Mouse (Mus musculus): ENCODE measurements around the gene Zfp689.
"Not testable (repeated sequence)": the region's sequence is repeated elsewhere in the genome, so short reads cannot be mapped to it uniquely, and the experiment has no call there.

Zfp689 gene

DNA sequence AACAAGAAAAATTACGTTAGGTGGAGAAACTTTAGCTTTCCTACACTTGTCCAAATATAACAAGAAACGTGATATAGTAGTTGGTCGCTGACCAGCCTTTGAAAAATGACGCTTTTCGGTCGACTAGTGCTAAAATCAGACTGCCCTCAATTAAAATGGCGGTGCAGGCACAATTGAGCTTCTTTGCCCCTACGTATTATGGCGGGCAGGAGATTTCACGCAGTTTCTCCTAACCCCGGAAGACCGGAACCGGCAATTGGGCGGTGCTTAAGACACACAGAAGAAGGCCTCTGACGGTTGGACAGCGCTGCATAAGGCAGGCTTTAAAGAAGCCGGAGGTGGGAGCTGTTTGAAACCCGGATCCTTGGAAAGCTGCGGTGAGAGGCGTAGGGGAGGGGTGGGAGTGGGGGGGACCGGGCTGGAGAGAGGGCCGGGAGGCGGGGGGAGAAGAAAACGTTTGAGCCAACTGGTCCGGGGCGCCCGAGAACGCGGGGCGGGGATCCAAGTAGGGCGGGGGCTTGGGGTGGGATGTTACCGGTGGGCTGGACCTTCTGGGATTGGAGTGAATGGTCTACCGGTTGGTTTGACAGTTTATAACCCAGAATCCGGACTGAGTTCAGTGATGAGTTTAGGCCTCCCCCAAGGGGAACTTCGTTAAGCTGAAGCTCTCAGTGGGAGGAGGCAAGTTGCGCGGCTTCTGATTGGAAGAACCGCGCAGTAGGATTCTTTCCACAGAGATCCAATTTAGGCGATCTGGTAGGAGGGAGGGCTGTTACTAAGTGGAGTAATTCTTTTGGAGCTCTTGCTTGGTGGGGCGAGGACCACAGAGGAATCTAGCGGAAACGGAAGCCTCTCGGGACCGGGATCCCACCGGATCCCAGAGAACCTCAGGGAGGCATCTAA is 22.0 kb upstream of the Zfp689 start:
- peak; percentile 96 for DNase-seq (ENCODE audit: low spot score)

GRCm38 (mm10) chr7:127470011-127470715 is 21.2 kb upstream of the Zfp689 start:
- peak; percentile 45 for DNase-seq (ENCODE audit: low spot score)

- no peak for DNase-seq (ENCODE audit: low spot score)
These were observed 17.6 kb upstream of the Zfp689 start for GRCm38 (mm10) chr7:127466606-127467005.

GRCm38 (mm10) chr7:127465670-127466069 is 16.7 kb upstream of the Zfp689 start:
- not testable (repeated sequence) for DNase-seq (ENCODE audit: low spot score)

DNA sequence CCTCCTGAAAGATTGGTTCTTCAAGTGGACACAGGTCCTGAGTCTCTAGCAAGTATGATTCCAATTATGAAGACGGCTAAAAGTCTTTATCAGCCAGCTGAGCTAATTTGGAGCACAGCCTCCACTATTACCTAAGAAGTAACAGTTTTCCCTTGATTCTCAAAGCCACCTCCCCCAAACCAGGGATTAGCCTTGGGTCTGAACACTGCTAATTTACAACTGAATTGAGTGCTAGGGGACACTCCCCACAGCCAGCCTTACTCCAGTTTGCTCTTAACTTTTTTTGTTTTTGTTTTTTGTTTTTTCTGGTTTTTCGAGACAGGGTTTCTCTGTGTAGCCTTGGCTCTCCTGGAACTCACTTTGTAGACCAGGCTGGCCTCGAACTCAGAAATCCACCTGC is 16.2 kb upstream of the Zfp689 start:
- no peak for DNase-seq (ENCODE audit: low spot score)

GRCm38 (mm10) chr7:127459311-127459710 is 10.4 kb upstream of the Zfp689 start, which contains the start of gene Prr14:
TSS of gene Prr14 (plus strand) at chr7:127459611.
- not testable (repeated sequence) for DNase-seq (ENCODE audit: low spot score)

- not testable (repeated sequence) for DNase-seq (ENCODE audit: low spot score)
These were observed 9.6 kb upstream of the Zfp689 start for GRCm38 (mm10) chr7:127458371-127459122.

DNA sequence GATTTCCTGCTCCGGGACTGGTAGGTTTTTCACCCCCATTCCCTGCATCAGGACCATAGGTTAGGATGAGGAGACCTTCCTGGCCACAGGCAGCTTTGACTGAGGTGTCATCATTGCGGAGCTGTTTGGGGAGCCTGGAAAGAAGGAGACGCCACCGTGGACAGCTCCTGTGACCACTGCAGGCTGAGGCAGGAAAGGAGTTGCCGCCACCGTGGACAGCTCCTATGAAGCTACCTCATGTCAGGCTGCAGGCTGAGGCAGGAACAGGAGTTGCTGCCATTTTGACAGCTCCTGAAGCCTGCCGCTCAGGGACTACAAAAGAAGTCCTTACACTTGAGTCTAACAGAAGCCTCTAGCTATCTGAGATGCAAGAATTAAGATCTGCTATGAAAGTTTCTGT is 5.9 kb upstream of the Zfp689 start:
- DNase-seq (ENCODE audit: low spot score), result no peak

DNA sequence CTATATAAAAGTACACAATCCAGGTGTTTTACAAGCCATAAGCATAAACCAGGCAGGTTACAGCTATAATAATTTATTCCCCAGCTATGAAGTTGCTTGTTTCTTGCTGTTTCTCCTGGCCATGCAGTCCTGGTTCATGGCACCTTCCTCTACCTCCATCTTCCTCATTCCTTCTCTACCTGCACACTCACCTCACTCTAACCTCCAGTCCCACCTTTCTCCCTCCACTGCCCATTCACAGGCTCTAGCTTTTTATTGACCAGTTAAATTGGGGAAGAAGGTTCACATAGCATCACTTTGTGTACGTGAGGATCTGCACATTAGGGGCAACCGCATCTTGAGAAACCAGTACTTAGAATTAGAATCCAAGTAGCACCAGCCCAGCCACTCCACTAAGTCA is 4.1 kb upstream of the Zfp689 start:
- no peak for DNase-seq (ENCODE audit: low spot score)

GRCm38 (mm10) chr7:127449966-127450365 is 1.0 kb upstream of the Zfp689 start:
- no peak for DNase-seq (ENCODE audit: low spot score)

DNA sequence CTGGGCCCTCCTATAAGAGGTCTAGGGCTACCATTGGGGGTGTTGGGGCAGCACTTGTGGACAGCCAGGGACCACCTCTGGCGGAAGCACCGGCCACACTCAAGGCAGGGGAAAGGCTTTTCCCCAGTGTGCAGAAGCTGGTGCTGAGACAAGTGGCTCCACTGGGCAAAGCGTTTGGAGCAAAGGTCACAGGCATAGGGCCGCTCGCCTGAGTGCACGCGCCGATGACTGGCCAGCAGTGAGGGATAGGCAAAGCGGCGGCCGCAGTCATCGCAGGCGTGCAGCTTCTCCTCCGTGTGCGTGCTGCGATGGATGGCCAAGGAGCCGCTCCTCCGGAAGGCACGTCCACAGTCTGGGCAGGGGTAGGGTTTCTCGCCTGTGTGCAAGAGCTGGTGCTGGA is 5.0 kb downstream of the Zfp689 start:
- no peak for DNase-seq (ENCODE audit: low spot score)

DNA sequence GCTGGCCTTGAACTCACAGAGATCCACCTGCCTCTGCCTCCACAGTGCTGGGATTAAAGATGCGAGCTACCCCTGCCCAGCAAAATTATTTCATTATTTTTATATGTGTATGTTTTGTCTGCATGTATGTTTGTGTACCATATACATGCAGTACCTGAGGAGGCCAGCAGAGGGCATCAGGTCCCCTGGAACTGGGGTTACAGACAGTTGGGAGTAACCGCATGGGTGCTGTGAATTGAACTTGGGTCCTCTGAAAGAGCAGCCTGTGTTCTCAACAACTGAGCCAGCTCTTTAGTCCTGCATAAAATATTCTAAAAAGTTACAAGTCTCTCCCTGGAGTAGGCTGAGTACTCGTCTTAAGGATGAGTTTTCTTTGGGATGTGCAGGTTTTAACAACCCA is 11.2 kb downstream of the Zfp689 start:
- no peak for DNase-seq (ENCODE audit: low spot score)

DNA sequence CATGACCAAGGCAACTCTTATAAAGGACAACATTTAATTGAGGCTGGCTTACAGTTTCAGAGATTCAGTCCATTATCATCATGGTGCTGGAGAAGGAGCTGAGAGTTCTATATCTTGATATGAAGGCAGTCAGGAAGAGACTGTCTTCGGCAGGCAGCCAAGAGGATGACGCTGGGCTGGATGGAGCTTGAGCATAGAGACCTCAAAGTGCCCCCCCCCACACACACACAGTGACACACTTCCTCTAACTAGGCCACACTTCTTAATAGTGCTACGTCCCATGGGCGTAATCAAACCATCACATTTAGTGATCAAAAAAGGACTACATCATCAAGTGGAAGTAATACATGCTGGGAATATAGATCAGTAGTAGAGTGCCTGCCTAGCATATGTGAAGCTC is 13.8 kb downstream of the Zfp689 start:
- no peak for DNase-seq (ENCODE audit: low spot score)

- no peak for DNase-seq (ENCODE audit: low spot score)
These were observed 22.6 kb downstream of the Zfp689 start for GRCm38 (mm10) chr7:127426354-127426753.

GRCm38 (mm10) chr7:127425911-127426310 is 23.0 kb downstream of the Zfp689 start:
- no peak for DNase-seq (ENCODE audit: low spot score)

DNA sequence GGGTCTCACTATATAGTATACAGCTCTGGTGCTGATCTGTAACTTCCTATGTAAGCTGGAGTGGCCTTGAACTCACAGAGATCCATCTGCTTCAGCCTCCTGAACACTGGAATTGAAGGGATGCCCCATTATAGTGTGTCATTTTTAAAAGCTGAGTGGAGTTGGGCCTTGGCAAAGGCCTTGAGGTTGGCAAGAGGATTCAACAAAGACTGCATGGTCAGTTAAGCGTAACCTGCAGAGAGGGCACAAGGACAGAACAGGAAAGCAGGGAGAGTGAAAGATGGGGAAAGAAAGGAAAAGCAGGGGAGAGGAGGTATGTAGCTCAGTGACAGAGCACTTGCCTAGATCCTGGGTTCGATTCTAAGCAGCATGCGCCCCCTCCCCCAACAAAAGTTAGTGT is 23.7 kb downstream of the Zfp689 start:
- DNase-seq (ENCODE audit: low spot score), result no peak

DNA sequence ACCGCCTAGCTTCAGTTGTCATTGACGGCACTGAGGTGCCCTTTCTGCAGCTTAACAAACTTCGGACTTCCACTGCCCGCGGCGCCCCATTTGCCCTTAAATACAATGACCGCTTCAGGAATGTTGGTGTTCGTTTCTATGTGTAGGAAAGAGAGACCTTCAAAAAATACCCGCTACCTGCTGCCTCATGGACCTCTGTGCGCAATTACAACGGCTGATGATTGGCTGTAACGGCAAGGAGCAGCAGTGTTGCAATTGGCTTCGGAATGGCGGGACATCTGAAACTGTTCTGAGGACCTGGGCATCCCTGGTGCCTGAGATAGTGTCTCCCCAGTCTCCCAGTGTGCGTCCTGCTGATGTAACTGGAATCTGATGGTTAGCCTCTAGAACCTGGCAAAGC is 26.7 kb downstream of the Zfp689 start:
- DNase-seq (ENCODE audit: low spot score), result peak; percentile 33

DNA sequence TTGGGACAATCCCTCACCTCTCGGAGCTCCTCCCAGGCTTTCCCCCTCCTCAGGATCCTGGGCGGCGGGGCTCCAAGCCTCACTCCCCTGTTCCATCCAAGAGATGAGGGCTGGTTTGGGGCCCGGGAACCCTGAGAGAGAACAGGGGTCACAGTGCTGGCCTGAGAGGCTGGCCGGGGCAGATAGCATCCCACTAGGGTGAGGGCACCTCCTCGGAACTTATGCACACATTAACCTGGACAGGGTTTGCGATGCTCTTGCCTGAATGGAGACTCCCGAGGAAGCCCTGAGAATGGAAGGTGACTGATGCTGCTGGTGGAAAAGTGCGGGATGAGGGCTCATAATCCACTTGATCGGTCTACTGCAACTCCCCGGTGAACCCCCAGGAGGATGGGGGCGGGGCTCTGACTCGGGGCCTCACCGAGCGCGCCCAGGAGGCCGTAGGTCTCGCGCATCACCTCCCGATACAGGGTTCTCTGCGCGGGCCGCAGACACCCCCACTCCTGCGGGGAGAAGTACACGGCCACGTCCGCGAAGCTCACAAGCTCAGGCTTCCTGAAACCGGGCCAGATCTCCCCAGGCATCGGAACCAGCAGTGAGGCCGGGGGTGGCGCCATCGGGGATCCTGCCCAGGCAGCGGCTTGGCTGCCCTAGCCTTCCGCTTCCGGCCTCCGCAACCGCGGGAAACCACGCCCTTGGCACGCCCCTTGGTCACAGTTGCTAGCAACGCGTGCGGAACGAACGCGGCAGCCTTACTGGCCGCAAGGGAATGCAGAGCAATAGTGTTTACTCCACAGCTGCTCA is 27.4 kb downstream of the Zfp689 start, which contains the start of gene Zfp688:
Gene Zfp688, minus strand, starts transcription at position 681 of the 804 bp plus-strand sequence.
- peak; percentile 98 for DNase-seq (ENCODE audit: low spot score)

GRCm38 (mm10) chr7:127411418-127411817 is 37.5 kb downstream of the Zfp689 start:
- DNase-seq (ENCODE audit: low spot score), result no peak

GRCm38 (mm10) chr7:127406002-127406987 is 42.7 kb downstream of the Zfp689 start, which contains the start of gene Zfp764:
TSS of gene Zfp764 (minus strand) at chr7:127406822.
- peak; percentile 95 for DNase-seq (ENCODE audit: low spot score)

All from embryo, embryonic 10 days (tissue).